16 mouse cellular contexts compared by ENCODE assay signal in the genomic region with DNA sequence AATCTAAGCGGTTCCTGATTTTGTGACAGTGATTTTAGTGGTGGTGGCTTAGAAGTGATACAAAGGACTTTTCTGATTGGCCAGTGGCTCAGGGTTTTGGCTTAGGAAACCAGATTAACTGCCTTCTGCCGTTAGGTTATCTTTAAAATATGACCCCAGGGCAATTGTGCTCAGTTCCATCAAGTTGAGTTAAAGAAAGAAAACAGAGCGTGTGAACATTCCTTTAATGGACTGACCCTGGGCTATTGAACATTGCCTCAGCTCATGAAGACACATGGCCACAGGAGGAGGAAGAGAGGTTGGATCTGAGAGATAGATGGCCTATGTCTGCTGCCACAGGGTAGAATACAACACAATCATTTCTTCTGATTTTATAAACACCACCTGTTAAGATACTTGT.
"Had no signal": no experiment of that assay in that cellular context is flagged by ENCODE, and none has a peak within 500 bp of the region (broad histone marks: within the 10 kb centered on the region; RNA-seq: fewer than 3 reads in every experiment).

No protein-coding gene starts in this region.

- H3K9ac ChIP-seq: neural tube, embryonic 12.5 days; neural tube, embryonic 13.5 days; neural tube, embryonic 15.5 days; stomach, embryonic 15.5 days had no signal

- H3K4me2 ChIP-seq: neural tube, embryonic 12.5 days; neural tube, embryonic 13.5 days; neural tube, embryonic 15.5 days; stomach, embryonic 15.5 days had no signal

- H3K9me3 ChIP-seq: neural tube, embryonic 12.5 days; neural tube, embryonic 13.5 days; neural tube, embryonic 15.5 days; stomach, embryonic 15.5 days had no signal

- H3K27ac ChIP-seq: neural tube, embryonic 12.5 days; neural tube, embryonic 13.5 days; neural tube, embryonic 15.5 days; stomach, embryonic 15.5 days; stomach, postnatal 0 days had no signal

- H3K4me3 ChIP-seq: neural tube, embryonic 12.5 days; neural tube, embryonic 13.5 days; neural tube, embryonic 15.5 days; stomach, embryonic 15.5 days had no signal

- H3K27me3 ChIP-seq: neural tube, embryonic 12.5 days; neural tube, embryonic 13.5 days; neural tube, embryonic 15.5 days; stomach, embryonic 15.5 days had no signal

- H3K36me3 ChIP-seq: neural tube, embryonic 12.5 days; neural tube, embryonic 13.5 days; neural tube, embryonic 15.5 days; stomach, embryonic 15.5 days had no signal

- DNase-seq: right cerebral cortex, adult 18-20 months; right cerebral cortex, postnatal 14 days; right cerebral cortex, postnatal 25 days; right cerebral cortex, postnatal 4 days; spleen, adult 18-20 months; thymus, adult 18-20 months; thymus, adult 2 months; thymus, postnatal 14 days; thymus, postnatal 25 days; thymus, postnatal 36 days; thymus, postnatal 4 days had no signal

- H3K4me1 ChIP-seq: neural tube, embryonic 12.5 days; stomach, embryonic 15.5 days had no signal
